Mouse (Mus musculus): ENCODE measurements around the gene Fes.

GRCm38 (mm10) chr7:80357156-80357555 is 30.6 kb downstream of the Fes start:
- no peak for TF ChIP-seq POLR2A (IDR thresholded peaks at IDR 0.05; ENCODE audit: insufficient read depth, low read depth, low read length)
- no peak for TF ChIP-seq CTCF (IDR thresholded peaks at IDR 0.05; ENCODE audit: insufficient read depth, low read depth, low read length)
